Mouse (Mus musculus) olfactory bulb, adult 2 months (tissue): ENCODE data around the gene Ppp1r12b.

ENCODE experiments used
- CTCF ChIP-seq: fragments of 200-500 bp; IDR thresholded peaks from 2 replicates; pipeline ENCODE4 v1.5.1; 2012; ENCODE audit warnings: low read depth, mild to moderate bottlenecking, low read length, moderate library complexity; ENCODE audit not compliant: insufficient read depth
- POLR2A ChIP-seq: fragments of 200-500 bp; IDR thresholded peaks from 2 replicates; pipeline ENCODE4 v1.6.1; 2012; ENCODE audit warnings: mild to moderate bottlenecking, low read depth, low read length, moderate library complexity; ENCODE audit not compliant: insufficient read depth

GRCm38 (mm10) chr1:134992046-134992645 lies 36.4 kb upstream of the Ppp1r12b start:
- no peak for TF ChIP-seq CTCF
- TF ChIP-seq POLR2A, result no peak
